Mouse (Mus musculus): Measurements from ENCODE around the gene Bcl2a1a. TPM values are rescaled to one million over a fixed set of nuclear protein-coding genes. Genes with fewer than 3 reads are reported as not detected.
"Not testable (repeated sequence)": the region's sequence is repeated elsewhere in the genome, so short reads cannot be mapped to it uniquely, and the experiment has no call there.

Gene Bcl2a1a
- under 1 TPM in 1 of 2 experiments, not detected in 1; 0.70 TPM for total RNA-seq (2021)

DNA sequence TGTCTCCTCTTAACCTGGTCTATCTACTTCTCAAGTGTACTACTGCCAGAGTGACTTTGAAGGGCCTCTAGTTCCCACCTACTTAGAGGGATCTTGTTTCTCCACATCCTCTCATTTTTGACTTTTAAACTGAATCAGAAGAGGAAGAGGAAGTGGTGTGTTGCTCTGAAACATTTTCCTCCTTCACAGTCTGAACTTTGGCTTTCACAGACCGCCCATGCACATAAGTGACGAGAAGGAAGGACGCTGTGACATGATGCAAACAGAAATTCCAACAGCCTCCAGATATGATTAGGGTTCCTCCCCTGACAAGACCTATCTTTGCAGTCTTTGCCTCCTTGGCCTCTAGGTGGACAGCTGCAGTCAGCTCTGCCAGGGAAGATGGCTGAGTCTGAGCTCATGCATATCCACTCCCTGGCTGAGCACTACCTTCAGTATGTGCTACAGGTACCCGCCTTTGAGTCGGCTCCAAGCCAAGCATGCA, at the start of gene Bcl2a1a:
Gene Bcl2a1a (plus strand): TSS at position 231 of the 484 bp plus-strand sequence.
- DNase-seq, result not testable (repeated sequence)

DNA sequence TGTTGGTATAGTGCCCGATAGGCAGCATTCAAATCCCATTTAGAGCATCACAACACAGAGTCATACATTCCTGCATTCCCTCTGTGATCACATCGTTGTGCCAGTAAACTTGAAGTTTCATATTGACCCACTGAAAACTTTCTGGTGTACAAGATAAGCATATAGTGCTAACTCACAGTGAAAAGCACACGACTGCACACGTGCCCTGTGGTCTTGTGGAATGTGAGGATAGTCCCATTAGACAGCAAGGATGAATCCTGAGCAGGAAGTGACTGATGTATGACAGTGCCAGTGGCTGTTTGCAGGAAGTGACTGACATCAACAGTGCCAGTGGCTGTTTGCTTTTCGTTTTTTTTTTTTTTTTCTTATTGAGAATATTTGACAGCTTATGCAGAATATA, 40.1 kb upstream of the Bcl2a1a start:
- DNase-seq, result not testable (repeated sequence)

- peak; percentile 31 for DNase-seq
These were observed 18.4 kb upstream of the Bcl2a1a start for GRCm38 (mm10) chr9:88938312-88938711.

- DNase-seq, result not testable (repeated sequence)
These were observed 5.2 kb upstream of the Bcl2a1a start for GRCm38 (mm10) chr9:88951466-88951865.

- DNase-seq, result not testable (repeated sequence)
These were observed 3.5 kb upstream of the Bcl2a1a start for GRCm38 (mm10) chr9:88953151-88953550.

- DNase-seq, result not testable (repeated sequence)
These were observed 1.5 kb upstream of the Bcl2a1a start for GRCm38 (mm10) chr9:88955224-88955623.

GRCm38 (mm10) chr9:88956035-88956434, 665 bp upstream of the Bcl2a1a start:
- not testable (repeated sequence) for DNase-seq

DNA sequence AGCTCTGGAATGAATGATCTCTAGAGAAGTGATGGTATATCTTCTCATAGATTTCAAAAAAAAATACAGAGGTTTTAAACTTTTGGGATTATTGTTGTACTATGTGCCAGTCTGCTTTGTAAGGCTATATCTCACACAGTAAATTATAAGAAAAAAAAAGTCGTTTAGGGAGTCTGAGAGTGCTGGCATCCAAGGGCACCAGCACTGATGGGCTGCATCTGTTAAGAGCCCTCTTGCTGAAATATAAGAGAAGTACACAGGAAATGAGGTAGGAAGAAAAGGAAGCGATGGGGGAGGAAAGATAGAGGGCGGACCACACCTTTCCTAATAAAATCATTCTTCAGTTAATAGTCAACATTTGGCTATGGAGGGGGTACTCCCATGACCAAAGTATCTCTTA, 2.2 kb downstream of the Bcl2a1a start:
- DNase-seq, result no peak

- not testable (repeated sequence) for DNase-seq
These were observed 3.3 kb downstream of the Bcl2a1a start for GRCm38 (mm10) chr9:88959981-88960380.

DNA sequence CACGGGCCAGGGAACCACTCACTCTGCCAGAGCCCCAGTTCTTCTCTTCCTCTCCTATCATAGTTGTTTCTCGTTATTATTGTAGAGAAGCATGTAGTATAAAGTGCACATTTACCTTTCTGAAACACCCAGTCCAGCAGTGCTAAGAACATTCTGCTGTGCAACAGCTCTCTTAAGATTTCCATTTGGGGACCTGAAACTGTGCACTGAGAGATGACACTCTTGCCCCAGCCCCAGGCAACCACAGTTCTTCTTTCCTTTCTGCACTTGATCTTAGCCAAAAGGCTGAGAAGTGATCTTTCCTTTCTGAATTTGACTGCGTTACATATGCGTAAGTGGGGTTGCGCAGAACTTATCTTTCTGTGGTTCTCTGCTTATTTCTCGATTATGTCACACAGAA, 9.8 kb downstream of the Bcl2a1a start:
- not testable (repeated sequence) for DNase-seq

- DNase-seq, result not testable (repeated sequence)
These were observed 12.8 kb downstream of the Bcl2a1a start for GRCm38 (mm10) chr9:88969502-88969901.

- DNase-seq, result not testable (repeated sequence)
These were observed 20.2 kb downstream of the Bcl2a1a start for GRCm38 (mm10) chr9:88976875-88977274.

- not testable (repeated sequence) for DNase-seq
These were observed 23.1 kb downstream of the Bcl2a1a start for GRCm38 (mm10) chr9:88979781-88980180.

DNA sequence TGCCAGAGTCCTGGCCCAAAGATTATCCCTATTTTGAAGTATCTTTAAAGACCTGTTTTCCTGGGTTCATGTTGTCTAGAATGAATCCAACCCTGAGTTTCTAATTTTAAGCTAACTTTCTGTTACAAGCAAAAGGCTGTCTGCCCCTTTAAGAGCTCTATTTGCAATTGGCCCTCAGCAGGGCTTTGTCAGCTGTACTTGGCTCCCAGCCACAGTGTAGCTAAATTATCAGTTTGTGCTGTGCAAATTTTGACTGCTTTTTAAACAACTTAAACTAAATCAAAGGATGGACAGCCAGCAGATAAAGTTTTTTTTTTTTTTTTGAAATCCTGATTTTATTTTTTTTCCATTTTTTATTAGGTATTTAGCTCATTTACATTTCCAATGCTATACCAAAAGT, 44.8 kb downstream of the Bcl2a1a start:
- not testable (repeated sequence) for DNase-seq

Other genes starting within 250 kb of the Bcl2a1a start
- 10 to 100 TPM; 21.8 to 24.0 TPM for gene Mthfsl, start 236.6 kb upstream of the Bcl2a1a start, total RNA-seq (2021)
- not detected for gene Bcl2a1d, start 225.0 kb upstream of the Bcl2a1a start, total RNA-seq (2021)
- gene Trim43c, start 117.7 kb upstream of the Bcl2a1a start, total RNA-seq (2021), result not detected
- not detected for gene Trim43b, start 135.9 kb downstream of the Bcl2a1a start, total RNA-seq (2021)
- under 1 TPM in 1 of 2 experiments, not detected in 1; 0.88 TPM for gene Bcl2a1b, start 242.3 kb downstream of the Bcl2a1a start, total RNA-seq (2021)
- 1 to 10 TPM in 1 of 2 experiments, under 1 TPM in 1; 0.59 to 1.5 TPM for gene Gm29094, start 242.5 kb downstream of the Bcl2a1a start, total RNA-seq (2021)